Mouse (Mus musculus) C2C12 (cell line): ENCODE results near the gene Opn3. TPM values are rescaled to one million over a fixed set of nuclear protein-coding genes. Genes with fewer than 3 reads are reported as not detected.
A peak's percentile ranks its signal among the peaks of the same experiment; 100 is the strongest.

ENCODE experiments used
- H3K27me3 ChIP-seq: one replicate; pipeline ENCODE4 v1.6.1; 2011; ENCODE audit not compliant: control insufficient read depth, insufficient read depth, insufficient read length
- H3K36me3 ChIP-seq: one replicate; pipeline ENCODE4 v1.6.1; 2011; ENCODE audit not compliant: control insufficient read depth, insufficient read depth
- H3K4me3 ChIP-seq: one replicate; pipeline ENCODE4 v1.5.1; 2011; ENCODE audit warnings: mild to moderate bottlenecking, control low read depth; ENCODE audit not compliant: poor library complexity, insufficient read depth, severe bottlenecking
- H3K79me2 ChIP-seq: one replicate; pipeline ENCODE4 v1.6.1; 2011; ENCODE audit not compliant: control insufficient read depth, insufficient read depth
- H3K79me3 ChIP-seq: one replicate; pipeline ENCODE4 v1.6.1; 2011; ENCODE audit warnings: low read depth, control low read depth
- H3ac ChIP-seq: one replicate; pipeline ENCODE3; 2011; ENCODE audit warnings: low read depth; ENCODE audit not compliant: control insufficient read depth, insufficient read length
- CEBPB ChIP-seq: IDR thresholded peaks from one replicate; pipeline ENCODE4 v1.6.1; 2011; ENCODE audit warnings: low read depth, mild to moderate bottlenecking, control low read depth, moderate library complexity
- CTCF ChIP-seq: IDR thresholded peaks from one replicate; pipeline ENCODE4 v1.5.1; 2011; ENCODE audit not compliant: control insufficient read depth, insufficient read depth, insufficient read length
- FOSL1 ChIP-seq: IDR thresholded peaks from one replicate; pipeline ENCODE4 v1.8.0; 2011; ENCODE audit warnings: mild to moderate bottlenecking, low read length; ENCODE audit not compliant: poor library complexity, insufficient read depth, severe bottlenecking
- MAX ChIP-seq: IDR thresholded peaks from one replicate; pipeline ENCODE4 v1.6.1; 2011; ENCODE audit warnings: mild to moderate bottlenecking, control low read depth
- MYOD1 ChIP-seq: IDR thresholded peaks from one replicate; pipeline ENCODE4 v1.6.1; 2011; ENCODE audit warnings: low read depth; ENCODE audit not compliant: control insufficient read depth, insufficient read length
- MYOG ChIP-seq: IDR thresholded peaks from one replicate; pipeline ENCODE4 v1.6.1; 2011; ENCODE audit not compliant: control insufficient read depth, insufficient read length; ENCODE audit errors: extremely low read depth
- USF1 ChIP-seq: IDR thresholded peaks from one replicate; pipeline ENCODE4 v1.6.1; 2011; ENCODE audit warnings: low read depth, mild to moderate bottlenecking, control low read depth, moderate library complexity
- long read RNA-seq, 2 experiments: library from polyadenylated mRNA; unstranded; transcript quantifications; one replicate each; pipeline ENCODE4 v2.0.0; 2019 to 2020
- polyA plus RNA-seq: library from polyadenylated mRNA; unstranded; fragments of >200 nt; fragmentation: generic; extraction: Trizol; gene quantifications from one replicate; pipeline ENCODE4 v1.2.1, GENCODE M21; 2012; ENCODE audit warnings: missing spikeins

The Opn3 gene
- polyA plus RNA-seq: 3.1 TPM
- long read RNA-seq, experiment 1, transcript Opn3-201 (4 exons, 1,913 nt): major isoform, 8 of 8 reads
- long read RNA-seq, experiment 1, partial matches to known transcripts: 0 of 8 reads
- long read RNA-seq, experiment 1, other reads (novel, unspliced or antisense): 0 of 8 reads
- long read RNA-seq, experiment 2, transcript Opn3-201 (4 exons, 1,913 nt): major isoform, 30 of 30 reads
- long read RNA-seq, experiment 2, partial matches to known transcripts: 0 of 30 reads
- long read RNA-seq, experiment 2, other reads (novel, unspliced or antisense): 0 of 30 reads

GRCm38 (mm10) chr1:175692246-175692996 lies at the start of gene Opn3, which contains the start of gene Chml:
Gene Opn3 (minus strand): TSS chr1:175692776.
Gene Chml (minus strand): TSS chr1:175692901.
- Histone ChIP-seq H3K79me3 (no peaks in the 10 kb centered on the region), H3K4me3 (peak within 1 kb of the TSS; percentile 68), H3K79me2 (peaks cover 21% of the 10 kb centered on the region), H3K36me3 (no peaks in the 10 kb centered on the region), H3ac (peak within 1 kb of the TSS; percentile 65), H3K27me3 (no peaks in the 10 kb centered on the region)
- TF ChIP-seq USF1 (no peak), CEBPB (no peak), MYOG (no peak), FOSL1 (no peak), MYOD1 (no peak), MAX (no peak), CTCF (no peak)

- no peaks in the 10 kb centered on the region for H3K79me2 ChIP-seq
- H3ac ChIP-seq: no peak overlapping the region
- no peaks in the 10 kb centered on the region for H3K79me3 ChIP-seq
- H3K27me3 ChIP-seq: no peaks in the 10 kb centered on the region
- TF ChIP-seq FOSL1 (no peak), MAX (no peak), CTCF (no peak), CEBPB (no peak)
- no peaks in the 10 kb centered on the region for H3K36me3 ChIP-seq
- H3K4me3 ChIP-seq: no peak overlapping the region
These were observed 33.2 kb upstream of the Opn3 start for GRCm38 (mm10) chr1:175725771-175726170.

- no peak overlapping the region for H3ac ChIP-seq
- TF ChIP-seq FOSL1: no peak
- TF ChIP-seq CEBPB: no peak
- TF ChIP-seq CTCF: no peak
- no peak for TF ChIP-seq MAX
- no peak for TF ChIP-seq MYOD1
- no peak for TF ChIP-seq USF1
- no peak for TF ChIP-seq MYOG
- no peak overlapping the region for H3K4me3 ChIP-seq
- H3K79me2 ChIP-seq: no peaks in the 10 kb centered on the region
- no peaks in the 10 kb centered on the region for H3K27me3 ChIP-seq
- H3K36me3 ChIP-seq: no peaks in the 10 kb centered on the region
- no peaks in the 10 kb centered on the region for H3K79me3 ChIP-seq
These were observed 24.3 kb upstream of the Opn3 start for GRCm38 (mm10) chr1:175716832-175717231.

- Histone ChIP-seq H3K79me3 (no peaks in the 10 kb centered on the region), H3K4me3 (no peak overlapping the region), H3K79me2 (no peaks in the 10 kb centered on the region), H3K27me3 (no peaks in the 10 kb centered on the region), H3ac (no peak overlapping the region), H3K36me3 (no peaks in the 10 kb centered on the region)
- TF ChIP-seq CEBPB (no peak), MAX (no peak), MYOD1 (no peak), MYOG (no peak), CTCF (no peak), USF1 (no peak), FOSL1 (no peak)
These were observed 19.8 kb upstream of the Opn3 start for GRCm38 (mm10) chr1:175712338-175712909.

- TF ChIP-seq FOSL1 (no peak), MAX (no peak), CEBPB (no peak), MYOD1 (no peak), CTCF (no peak), MYOG (no peak), USF1 (no peak)
- Histone ChIP-seq H3ac (no peak overlapping the region), H3K79me3 (no peaks in the 10 kb centered on the region), H3K79me2 (no peaks in the 10 kb centered on the region), H3K4me3 (no peak overlapping the region), H3K36me3 (no peaks in the 10 kb centered on the region), H3K27me3 (no peaks in the 10 kb centered on the region)
These were observed 15.4 kb upstream of the Opn3 start for GRCm38 (mm10) chr1:175708013-175708412.
